Comparison of ENCODE assay signal across 12 mouse cellular contexts in genomic region chr14:30284022-30284421, GRCm38 (mm10).
DNase-seq lines count a peak whose midpoint lies in the region; ATAC-seq and TF ChIP-seq lines count a peak whose summit lies in the region.
"Had no signal": no experiment of that assay in that cellular context is flagged by ENCODE, and none has a peak within 500 bp of the region (broad histone marks: within the 10 kb centered on the region; RNA-seq: fewer than 3 reads in every experiment).

No protein-coding gene starts in this region.

- H3K4me3 ChIP-seq in stomach, postnatal 0 days (ENCODE audit: low read depth, low read length), result no peak overlapping the region
- H3K4me3 ChIP-seq in liver, embryonic 11.5 days (ENCODE audit: low read depth, low read length), result no peak overlapping the region
- H3K4me3 ChIP-seq: midbrain, embryonic 10.5 days had no signal

- DNase-seq in frontal cortex, postnatal 14 days (ENCODE audit: low spot score in 2 of 2), result no peak
- peak; percentile 64 for DNase-seq in right cerebral cortex, adult 18-20 months
- DNase-seq in right cerebral cortex, postnatal 14 days, result no peak
- peak; percentile 41 to 63 for DNase-seq in layer of hippocampus, adult 8-10 months (ENCODE audit: low spot score in 2 of 2)
- DNase-seq in stomach, postnatal 0 days (ENCODE audit: low spot score), result no peak
- DNase-seq in spleen, postnatal 10 days (ENCODE audit: low spot score in 2 of 2), result no peak
- DNase-seq in liver, embryonic 11.5 days (ENCODE audit: low spot score), result no peak
- DNase-seq: kidney, adult 8-10 months; liver had no signal

- H3K4me2 ChIP-seq in stomach, postnatal 0 days (replicated peaks; ENCODE audit: low read depth), result peak overlapping the region; percentile 30
- no peak overlapping the region for H3K4me2 ChIP-seq in liver, embryonic 11.5 days

- TF ChIP-seq EP300 in stomach, postnatal 0 days (optimal IDR thresholded peaks at IDR 0.05), result no peak

- H3K9me3 ChIP-seq in stomach, postnatal 0 days (ENCODE audit: control insufficient read depth, low read length), result no peaks in the 10 kb centered on the region
- H3K9me3 ChIP-seq in liver, embryonic 11.5 days (ENCODE audit: control insufficient read depth, low read length), result no peaks in the 10 kb centered on the region
- H3K9me3 ChIP-seq: midbrain, embryonic 10.5 days had no signal

- WGBS in stomach, postnatal 0 days, result 42% methylated on average over 10 of the region's 10 CpGs
- WGBS in liver, embryonic 11.5 days, result 61% methylated on average over 10 of the region's 10 CpGs

- ATAC-seq in frontal cortex, adult (ENCODE audit: low TSS enrichment), result peak; percentile 79
- ATAC-seq in stomach, postnatal 0 days (ENCODE audit: low FRiP score, low TSS enrichment), result no peak
- no peak for ATAC-seq in liver, embryonic 11.5 days (replicated peaks; ENCODE audit: low FRiP score)

- peak overlapping the region; percentile 45; the same call in 1 of the 2 replicates for H3K27ac ChIP-seq in stomach, postnatal 0 days (replicated peaks)
- no peak overlapping the region for H3K27ac ChIP-seq in liver, embryonic 11.5 days (ENCODE audit: low read depth, low read length)
- H3K27ac ChIP-seq: midbrain, embryonic 10.5 days had no signal

- no peak for TF ChIP-seq CTCF in stomach, postnatal 0 days (IDR thresholded peaks at IDR 0.05; ENCODE audit: low read depth)

- no peak overlapping the region for H3K9ac ChIP-seq in stomach, postnatal 0 days (ENCODE audit: low read length)
- H3K9ac ChIP-seq in liver, embryonic 11.5 days (ENCODE audit: low read depth, low read length), result no peak overlapping the region

- no peaks in the 10 kb centered on the region for H3K27me3 ChIP-seq in stomach, postnatal 0 days (ENCODE audit: control insufficient read depth, insufficient read depth, low read length)
- no peaks in the 10 kb centered on the region for H3K27me3 ChIP-seq in liver, embryonic 11.5 days (replicated peaks; ENCODE audit: control insufficient read depth, insufficient read depth, low read length)
- H3K27me3 ChIP-seq: CH12.LX had no signal

- no peaks in the 10 kb centered on the region for H3K36me3 ChIP-seq in stomach, postnatal 0 days (ENCODE audit: control insufficient read depth, insufficient read depth, low read length)
- no peaks in the 10 kb centered on the region for H3K36me3 ChIP-seq in liver, embryonic 11.5 days (ENCODE audit: control insufficient read depth, insufficient read depth, low read length)
- H3K36me3 ChIP-seq: midbrain, embryonic 10.5 days had no signal

- H3K4me1 ChIP-seq in stomach, postnatal 0 days (replicated peaks; ENCODE audit: control insufficient read depth, insufficient read depth), result no peaks in the 10 kb centered on the region
- no peaks in the 10 kb centered on the region for H3K4me1 ChIP-seq in liver, embryonic 11.5 days (replicated peaks; ENCODE audit: control insufficient read depth, insufficient read depth, low read length)
- H3K4me1 ChIP-seq: midbrain, embryonic 10.5 days had no signal

Comparison
In these comparisons a context has a peak if more than half of its experiments do, and no peak if none do; other contexts are left out.
1. DNase-seq: peak in right cerebral cortex, adult 18-20 months (single experiment) and layer of hippocampus, adult 8-10 months (2 of 2); none in frontal cortex, postnatal 14 days (0 of 2), right cerebral cortex, postnatal 14 days (single experiment), stomach, postnatal 0 days (single experiment), spleen, postnatal 10 days (0 of 2) and liver, embryonic 11.5 days (single experiment).